Mouse (Mus musculus) thymus, adult 2 months (tissue): ENCODE results near the gene Ptprs.

Experiments used
- CTCF ChIP-seq: fragments of 200-500 bp; IDR thresholded peaks from 2 replicates; pipeline ENCODE4 v1.5.1; 2012; ENCODE audit warnings: mild to moderate bottlenecking, control low read depth, low read length, moderate library complexity, borderline replicate concordance; ENCODE audit not compliant: control insufficient read depth, poor library complexity, insufficient read depth; ENCODE audit errors: extremely low read depth
- POLR2A ChIP-seq: fragments of 200-500 bp; IDR thresholded peaks from 2 replicates; pipeline ENCODE4 v1.6.1; 2012; ENCODE audit warnings: mild to moderate bottlenecking, low read length, control low read depth, moderate library complexity; ENCODE audit not compliant: control insufficient read depth, poor library complexity, insufficient read depth; ENCODE audit errors: extremely low read depth

DNA sequence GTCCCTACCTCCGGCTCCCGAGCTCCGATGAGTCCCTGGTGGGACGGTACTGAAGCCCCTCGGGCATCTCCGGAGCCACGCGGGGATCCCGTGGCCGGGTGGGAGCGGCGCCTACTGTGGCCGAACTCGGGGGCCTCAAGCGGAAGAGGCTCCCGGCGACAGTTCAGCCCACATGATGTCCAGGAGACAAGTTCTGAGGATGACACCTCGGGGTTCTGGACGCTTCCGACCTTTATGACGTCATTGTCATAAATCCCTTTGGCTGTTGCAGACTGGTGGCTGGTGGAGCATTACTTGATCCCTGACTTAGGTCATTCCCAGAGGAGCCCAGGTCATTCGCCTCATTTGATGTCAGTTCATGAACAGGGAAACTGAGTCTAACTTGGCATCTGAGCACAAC lies 36.0 kb upstream of the Ptprs start, which contains the start of gene Znrf4:
- no peak for TF ChIP-seq POLR2A
- no peak for TF ChIP-seq CTCF
